Mouse (Mus musculus) midbrain, embryonic 15.5 days (tissue): ENCODE data around the gene Zcchc24. TPM values are rescaled to one million over a fixed set of nuclear protein-coding genes. Genes with fewer than 3 reads are reported as not detected.

Source experiments
- ATAC-seq: fragments of 200-750 bp; cut with Nextera tagmentation; replicated peaks from 2 replicates; pipeline ENCODE4 v1.8.0; 2017; ENCODE audit warnings: moderate TSS enrichment
- H3K27ac ChIP-seq: fragments of 300-500 bp; sonication (generic); 2 replicates; pipeline ENCODE4 v1.5.1; 2015; ENCODE audit warnings: mild to moderate bottlenecking, inconsistent platforms
- H3K27me3 ChIP-seq: fragments of 300-500 bp; sonication (generic); replicated peaks from 2 replicates; pipeline ENCODE4 v1.6.1; 2015; ENCODE audit warnings: inconsistent platforms
- H3K36me3 ChIP-seq: fragments of 300-500 bp; sonication (generic); replicated peaks from 2 replicates; pipeline ENCODE4 v1.6.1; 2015; ENCODE audit warnings: inconsistent platforms
- H3K4me1 ChIP-seq: fragments of 300-500 bp; sonication (generic); 2 replicates; pipeline ENCODE4 v1.6.1; 2015; ENCODE audit warnings: inconsistent platforms
- H3K4me2 ChIP-seq: fragments of 300-500 bp; sonication (generic); 2 replicates; pipeline ENCODE4 v1.6.1; 2015; ENCODE audit warnings: inconsistent platforms, mild to moderate bottlenecking, moderate library complexity
- H3K4me3 ChIP-seq: fragments of 300-500 bp; sonication (generic); 2 replicates; pipeline ENCODE4 v1.5.1; 2015; ENCODE audit warnings: mild to moderate bottlenecking, inconsistent platforms
- H3K9ac ChIP-seq: fragments of 300-500 bp; sonication (generic); 2 replicates; pipeline ENCODE4 v1.6.1; 2015; ENCODE audit warnings: mild to moderate bottlenecking, inconsistent platforms
- H3K9me3 ChIP-seq: fragments of 300-500 bp; sonication (generic); 2 replicates; pipeline ENCODE4 v1.6.1; 2016; ENCODE audit warnings: inconsistent platforms
- WGBS: fragments of 180-500 bp; shearing (Covaris S2); methylation state at CpG from one replicate; pipeline ENCODE4 v1.1.7; 2015; ENCODE audit warnings: mixed read lengths; 5-methylcytosine and 5-hydroxymethylcytosine counted together
- polyA plus RNA-seq: library from polyadenylated mRNA; unstranded; fragments of >200 nt; fragmentation: Nextera tagmentation; extraction: Ambion mirVana; gene quantifications from 2 replicates; pipeline ENCODE4 v1.2.1, GENCODE M21; 2015

Zcchc24 gene
- polyA plus RNA-seq, 1 experiment from 2014 or later, result 12.3 TPM

DNA sequence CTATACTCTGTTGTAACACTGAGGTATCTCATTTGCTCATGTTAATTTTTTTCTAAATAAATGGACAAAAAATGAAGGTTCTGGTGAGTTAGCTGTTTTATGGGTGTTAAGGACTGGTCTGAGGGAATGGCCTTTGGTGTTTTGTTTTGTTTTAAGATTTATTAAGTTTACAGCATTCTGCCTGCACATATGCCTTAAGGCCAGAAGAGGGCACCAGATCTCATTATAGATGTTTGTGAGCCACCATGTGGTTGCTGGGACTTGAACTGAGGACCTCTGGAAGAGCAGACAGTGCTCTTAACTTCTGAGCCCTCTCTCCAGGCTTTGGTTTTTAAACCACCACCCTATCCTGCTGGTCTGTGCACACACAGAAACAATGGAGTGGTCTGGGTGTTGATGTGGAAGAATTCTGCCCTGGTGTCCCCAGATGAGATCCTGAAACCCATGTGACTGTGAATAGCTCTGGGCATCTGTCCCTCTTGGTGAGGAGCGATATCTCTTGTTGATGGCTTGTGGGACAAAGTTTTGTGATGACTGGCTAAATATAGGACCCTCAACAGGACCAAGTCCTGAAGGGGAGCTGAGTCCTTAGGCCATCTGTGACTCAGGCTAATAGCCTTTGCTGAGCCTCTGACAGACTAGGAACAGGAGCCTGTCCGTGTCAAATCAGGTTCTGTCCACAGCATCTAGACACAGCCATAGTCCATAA is 102.0 kb downstream of the Zcchc24 start:
- no peak overlapping the region for H3K4me2 ChIP-seq
- H3K4me1 ChIP-seq, result no peaks in the 10 kb centered on the region
- 82% methylated on average over 2 of the region's 2 CpGs for WGBS
- no peak for ATAC-seq
- no peaks in the 10 kb centered on the region for H3K9me3 ChIP-seq
- no peak overlapping the region for H3K9ac ChIP-seq
- no peak overlapping the region for H3K4me3 ChIP-seq
- no peaks in the 10 kb centered on the region for H3K27me3 ChIP-seq
- peaks cover 13% of the 10 kb centered on the region for H3K36me3 ChIP-seq
- no peak overlapping the region for H3K27ac ChIP-seq

DNA sequence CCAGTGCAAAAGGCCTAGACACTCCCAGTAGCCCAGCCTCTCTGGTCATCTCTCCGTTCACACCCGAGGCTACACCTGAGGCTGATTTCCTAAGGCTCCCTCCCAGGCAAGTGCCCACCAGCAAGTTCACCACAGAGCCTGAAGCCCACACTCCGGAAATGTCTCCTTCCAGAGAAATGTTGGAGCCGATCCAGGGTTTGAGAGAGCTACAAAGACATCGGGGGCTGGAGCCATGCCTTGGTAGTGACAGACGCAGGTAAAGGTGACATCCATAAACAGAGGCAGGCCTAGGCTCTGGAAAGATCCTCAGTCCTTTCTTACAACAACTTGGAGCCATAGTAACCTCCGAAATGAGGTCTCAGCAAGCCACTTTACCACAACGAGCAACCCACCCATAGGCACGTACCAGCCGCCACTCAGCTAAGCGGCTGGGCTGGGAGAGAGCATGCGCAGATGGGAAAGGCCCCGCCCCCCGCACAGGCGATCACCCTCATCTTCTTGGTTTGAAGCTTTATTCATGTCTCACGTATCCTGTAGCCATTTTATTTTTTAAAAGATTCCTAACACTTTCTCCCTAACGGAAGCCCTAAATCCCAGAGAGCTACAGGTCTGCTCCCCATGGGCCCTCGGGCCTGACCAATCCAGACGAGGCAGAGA is 103.4 kb downstream of the Zcchc24 start:
- H3K36me3 ChIP-seq, result peaks cover 22% of the 10 kb centered on the region
- WGBS, result 66% methylated on average over 19 of the region's 19 CpGs
- 0 out of 2 replicates have a peak, but pooled peaks have one; percentile 35 for ATAC-seq
- 0 out of 2 replicates have a peak overlapping the region, but pooled peaks have one; percentile 23 for H3K27ac ChIP-seq
- H3K9ac ChIP-seq, result no peak overlapping the region
- H3K9me3 ChIP-seq, result no peaks in the 10 kb centered on the region
- H3K27me3 ChIP-seq, result no peaks in the 10 kb centered on the region
- no peaks in the 10 kb centered on the region for H3K4me1 ChIP-seq
- no peak overlapping the region for H3K4me2 ChIP-seq
- no peak overlapping the region for H3K4me3 ChIP-seq

DNA sequence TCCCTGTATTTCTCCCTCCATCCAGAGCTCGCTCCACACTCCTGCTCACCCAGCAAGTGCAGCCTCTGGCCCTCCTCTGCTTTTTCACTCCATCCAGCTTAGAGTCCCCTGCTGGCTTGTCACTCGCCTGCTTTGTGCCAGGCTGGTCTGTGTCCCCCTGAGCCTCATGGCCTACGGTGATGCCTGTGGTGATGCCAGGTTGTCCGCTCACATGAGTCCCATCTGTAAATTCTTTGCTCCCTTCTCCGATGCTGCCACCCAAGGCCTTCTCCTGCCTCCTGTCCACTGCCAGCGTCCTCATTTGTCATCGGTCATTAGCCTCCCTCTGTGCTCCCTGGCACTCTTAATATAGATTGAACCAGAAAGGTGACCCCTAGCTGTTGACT is 104.5 kb downstream of the Zcchc24 start:
- Histone ChIP-seq H3K27me3 (no peaks in the 10 kb centered on the region), H3K9ac (no peak overlapping the region), H3K4me2 (no peak overlapping the region), H3K4me3 (no peak overlapping the region), H3K4me1 (no peaks in the 10 kb centered on the region), H3K27ac (peak overlapping the region; percentile 47), H3K36me3 (peaks cover 27% of the 10 kb centered on the region), H3K9me3 (no peaks in the 10 kb centered on the region)
- WGBS, result 73% methylated on average over 7 of the region's 7 CpGs
- ATAC-seq, result no peak

DNA sequence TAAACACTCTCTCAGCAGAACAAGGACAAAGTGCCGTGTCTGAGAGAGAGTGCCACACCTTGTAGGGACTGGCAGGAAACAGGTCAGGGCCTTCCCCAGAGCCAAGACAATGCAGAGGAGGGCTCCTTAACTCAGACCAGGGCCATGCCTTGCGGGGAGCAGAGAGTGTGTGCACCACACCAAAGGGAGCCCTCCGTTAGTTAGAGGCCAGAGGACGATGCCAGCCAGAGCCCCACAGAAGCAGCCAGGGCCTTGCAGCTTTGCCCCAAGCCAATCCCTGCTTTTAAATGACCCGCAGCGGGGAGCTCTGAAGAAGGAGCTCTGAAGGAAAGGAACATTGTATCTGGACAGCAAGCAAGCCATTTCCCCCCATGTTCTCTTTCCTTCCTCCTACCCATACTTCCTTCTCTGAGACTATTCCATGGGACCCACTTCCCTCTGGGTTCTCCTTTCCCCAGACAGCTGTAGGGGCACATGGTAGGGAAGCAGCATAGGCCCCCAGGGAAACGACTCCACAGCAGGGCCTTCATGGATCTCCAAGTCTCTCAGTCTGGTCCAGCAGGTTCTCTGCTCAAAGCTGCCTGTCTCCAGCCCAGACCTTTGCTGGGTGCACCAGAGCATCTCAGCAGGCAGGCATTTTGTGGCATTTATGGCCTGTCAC is 105.1 kb downstream of the Zcchc24 start:
- Histone ChIP-seq H3K9me3 (no peaks in the 10 kb centered on the region), H3K36me3 (peaks cover 30% of the 10 kb centered on the region), H3K4me3 (no peak overlapping the region), H3K27me3 (no peaks in the 10 kb centered on the region), H3K9ac (no peak overlapping the region), H3K27ac (peak overlapping the region; percentile 47), H3K4me2 (no peak overlapping the region), H3K4me1 (no peaks in the 10 kb centered on the region)
- WGBS, result 86% methylated on average over 7 of the region's 7 CpGs
- ATAC-seq, result no peak

Other genes starting within 250 kb of the Zcchc24 start
- 30.6 and 32.0 TPM in 2 replicates for gene Ppif, start 74.9 kb downstream of the Zcchc24 start, polyA plus RNA-seq
- gene Anxa11, start 73.1 kb upstream of the Zcchc24 start, polyA plus RNA-seq, result 2.5 and 2.6 TPM in 2 replicates
- gene Plac9a, start 134.1 kb upstream of the Zcchc24 start, polyA plus RNA-seq, result 0.97 TPM in 1 of 2 replicates, not detected in the other
- gene Tmem254a, start 158.6 kb upstream of the Zcchc24 start, polyA plus RNA-seq, result 3.5 and 5.7 TPM in 2 replicates
- not detected in 2 replicates for gene Cphx1, start 169.3 kb upstream of the Zcchc24 start, polyA plus RNA-seq
- gene Duxbl1, start 209.5 kb upstream of the Zcchc24 start, polyA plus RNA-seq, result 2.5 and 3.5 TPM in 2 replicates